Mouse (Mus musculus) CH12.LX (cell line): ENCODE data around the gene Polr3c. TPM values are rescaled to one million over a fixed set of nuclear protein-coding genes. Genes with fewer than 3 reads are reported as not detected.

ENCODE experiments used
- DNase-seq: peaks from one replicate; pipeline ENCODE4 v3.0.0-alpha.2; 2013; ENCODE audit errors: extremely low read depth
- H3K27ac ChIP-seq: 2 replicates; pipeline ENCODE4 v1.5.1; 2012; ENCODE audit warnings: low read depth, mild to moderate bottlenecking, control low read depth, moderate library complexity; ENCODE audit not compliant: insufficient read depth
- H3K27me3 ChIP-seq: replicated peaks from 2 replicates; pipeline ENCODE3; 2012; ENCODE audit warnings: inconsistent platforms
- H3K36me3 ChIP-seq, 2 experiments: replicated peaks in 1 of 2; 2 replicates each; pipeline versions ENCODE3 to v1.6.1; 2012; ENCODE audit warnings: inconsistent platforms in 1 of 2, low read length in 1 of 2, mild to moderate bottlenecking in 1 of 2, mixed read lengths in 1 of 2, moderate library complexity in 1 of 2; ENCODE audit not compliant: control insufficient read depth in 1 of 2, insufficient read depth in 1 of 2
- H3K4me1 ChIP-seq, 2 experiments: 2 replicates each; pipeline ENCODE4 v1.6.1; 2012; ENCODE audit warnings: inconsistent platforms in 1 of 2, moderate library complexity in 1 of 2; ENCODE audit not compliant: insufficient read depth in 2 of 2, control insufficient read depth in 1 of 2
- H3K4me2 ChIP-seq: 2 replicates; pipeline ENCODE4 v1.6.1; 2012; ENCODE audit warnings: low read depth, mild to moderate bottlenecking, control low read depth; ENCODE audit not compliant: poor library complexity, insufficient read depth, severe bottlenecking
- H3K4me3 ChIP-seq, 3 experiments: fragments of 150-350 bp in 1 of 3; sonication (generic) in 1 of 3; replicated peaks in 1 of 3; 2 replicates each; pipeline versions ENCODE3 to v1.5.1; 2011 to 2012; ENCODE audit warnings: low read depth in 2 of 3, low read length in 2 of 3, mild to moderate bottlenecking in 2 of 3, moderate library complexity in 2 of 3, control low read depth in 1 of 3, improper control_type of control experiment in 1 of 3, inconsistent platforms in 1 of 3, mixed read lengths in 1 of 3; ENCODE audit not compliant: poor library complexity in 1 of 3
- H3K79me2 ChIP-seq: replicated peaks from 2 replicates; pipeline ENCODE4 v1.6.1; 2012; ENCODE audit warnings: mild to moderate bottlenecking, moderate library complexity; ENCODE audit not compliant: control insufficient read depth, poor library complexity, insufficient read depth, severe bottlenecking; ENCODE audit errors: extremely low read depth
- H3K9ac ChIP-seq: 2 replicates; pipeline ENCODE4 v1.6.1; 2012; ENCODE audit warnings: low read depth, mild to moderate bottlenecking, control low read depth, moderate library complexity; ENCODE audit not compliant: insufficient read depth
- H3K9me3 ChIP-seq: replicated peaks from 2 replicates; pipeline ENCODE3; 2012; ENCODE audit warnings: low read length, inconsistent platforms, mixed read lengths
- CHD2 ChIP-seq: IDR thresholded peaks from 2 replicates; pipeline ENCODE4 v1.6.1; 2011; ENCODE audit warnings: low read length, improper control_type of control experiment
- CTCF ChIP-seq, 2 experiments: IDR thresholded peaks in 1 of 2; conservative IDR thresholded peaks in 1 of 2; 2 replicates each; pipeline ENCODE4 v1.5.1; 2011 to 2012; ENCODE audit warnings: low read depth in 2 of 2, low read length in 2 of 2, improper control_type of control experiment in 1 of 2, inconsistent platforms in 1 of 2, mild to moderate bottlenecking in 1 of 2, moderate library complexity in 1 of 2
- ELF1 ChIP-seq: IDR thresholded peaks from 2 replicates; pipeline ENCODE4 v1.6.1; 2014; ENCODE audit warnings: low read depth, mild to moderate bottlenecking, inconsistent platforms, low read length, improper control_type of control experiment
- EP300 ChIP-seq: IDR thresholded peaks from 2 replicates; pipeline ENCODE4 v1.6.1; 2011; ENCODE audit warnings: low read length, improper control_type of control experiment
- ETS1 ChIP-seq: conservative IDR thresholded peaks from 2 replicates; pipeline ENCODE4 v1.6.1; 2012; ENCODE audit warnings: low read depth, mild to moderate bottlenecking, inconsistent platforms, low read length, improper control_type of control experiment, moderate library complexity
- GABPA ChIP-seq: IDR thresholded peaks from 2 replicates; pipeline ENCODE4 v1.6.1; 2012; ENCODE audit warnings: low read depth, low read length, improper control_type of control experiment, inconsistent platforms; ENCODE audit not compliant: insufficient replicate concordance
- HCFC1 ChIP-seq: IDR thresholded peaks from 2 replicates; pipeline ENCODE4 v1.6.1; 2012; ENCODE audit warnings: low read depth, mild to moderate bottlenecking, inconsistent platforms, low read length, improper control_type of control experiment
- JUND ChIP-seq: conservative IDR thresholded peaks from 2 replicates; pipeline ENCODE4 v1.6.1; 2011; ENCODE audit warnings: low read depth, low read length, improper control_type of control experiment
- MAFK ChIP-seq: IDR thresholded peaks from 2 replicates; pipeline ENCODE4 v1.6.1; 2011; ENCODE audit warnings: low read length, improper control_type of control experiment; ENCODE audit not compliant: insufficient replicate concordance
- MAX ChIP-seq: IDR thresholded peaks from 2 replicates; pipeline ENCODE4 v1.6.1; 2011; ENCODE audit warnings: low read length, improper control_type of control experiment
- MAZ ChIP-seq: IDR thresholded peaks from 2 replicates; pipeline ENCODE4 v1.6.1; 2012; ENCODE audit warnings: low read depth, mild to moderate bottlenecking, inconsistent platforms, low read length, improper control_type of control experiment, moderate library complexity
- MEF2A ChIP-seq: IDR thresholded peaks from 2 replicates; pipeline ENCODE4 v1.6.1; 2014; ENCODE audit warnings: low read depth, mild to moderate bottlenecking, inconsistent platforms, low read length, improper control_type of control experiment, borderline replicate concordance
- MXI1 ChIP-seq: IDR thresholded peaks from 2 replicates; pipeline ENCODE4 v1.6.1; 2011; ENCODE audit warnings: mild to moderate bottlenecking, low read depth, low read length, improper control_type of control experiment
- NELFE ChIP-seq: IDR thresholded peaks from 2 replicates; pipeline ENCODE4 v1.6.1; 2011; ENCODE audit warnings: low read depth, low read length, improper control_type of control experiment
- NRF1 ChIP-seq: IDR thresholded peaks from 2 replicates; pipeline ENCODE4 v1.6.1; 2014; ENCODE audit warnings: low read depth, mild to moderate bottlenecking, inconsistent platforms, low read length, improper control_type of control experiment, moderate library complexity
- POLR2A ChIP-seq: IDR thresholded peaks from 2 replicates; pipeline ENCODE4 v1.6.1; 2011; ENCODE audit warnings: low read depth, mild to moderate bottlenecking, improper control_type of control experiment, low read length
- RAD21 ChIP-seq: IDR thresholded peaks from 2 replicates; pipeline ENCODE4 v1.6.1; 2011; ENCODE audit warnings: low read depth, mild to moderate bottlenecking, low read length, improper control_type of control experiment, moderate library complexity
- SIN3A ChIP-seq: IDR thresholded peaks from 2 replicates; pipeline ENCODE4 v1.6.1; 2012; ENCODE audit warnings: low read length, improper control_type of control experiment, inconsistent platforms
- TBP ChIP-seq: conservative IDR thresholded peaks from 2 replicates; pipeline ENCODE4 v1.6.1; 2011; ENCODE audit warnings: low read depth, low read length, improper control_type of control experiment
- TCF12 ChIP-seq: IDR thresholded peaks from 2 replicates; pipeline ENCODE4 v1.6.1; 2014; ENCODE audit warnings: low read depth, mild to moderate bottlenecking, inconsistent platforms, low read length, improper control_type of control experiment
- UBTF ChIP-seq: IDR thresholded peaks from 2 replicates; pipeline ENCODE4 v1.6.1; 2012; ENCODE audit warnings: low read depth, mild to moderate bottlenecking, inconsistent platforms, low read length, improper control_type of control experiment, moderate library complexity
- ZC3H11A ChIP-seq: IDR thresholded peaks from 2 replicates; pipeline ENCODE4 v1.6.1; 2012; ENCODE audit warnings: low read depth, mild to moderate bottlenecking, inconsistent platforms, low read length, improper control_type of control experiment
- ZKSCAN1 ChIP-seq: IDR thresholded peaks from 2 replicates; pipeline ENCODE4 v1.6.1; 2012; ENCODE audit warnings: low read depth, inconsistent platforms, low read length, improper control_type of control experiment, borderline replicate concordance
- ZMIZ1 ChIP-seq: IDR thresholded peaks from 2 replicates; pipeline ENCODE4 v1.6.1; 2012; ENCODE audit warnings: low read depth, mild to moderate bottlenecking, inconsistent platforms, low read length, improper control_type of control experiment
- ZNF384 ChIP-seq: IDR thresholded peaks from 2 replicates; pipeline ENCODE4 v1.6.1; 2012; ENCODE audit warnings: low read depth, low read length, improper control_type of control experiment, inconsistent platforms
- dilution Hi-C: fragments of 300-500 bp; cut with MboI; formaldehyde crosslinking; loops from 2 replicates; pipeline ENCODE4 v1.14.3; 2020; ENCODE audit warnings: low sequenced_read_pairs; ENCODE audit not compliant: extremely low pct_unique_long_range_greater_than_20kb, extremely low pct_ligation_motif_present
- in situ Hi-C: fragments of 300-500 bp; cut with MboI; formaldehyde crosslinking; loops from 3 replicates; pipeline ENCODE4 v1.14.3; 2019; ENCODE audit warnings: low sequenced_read_pairs, low pct_ligation_motif_present, low pct_unique_long_range_greater_than_20kb, mixed read lengths
- polyA plus RNA-seq: library from polyadenylated mRNA; unstranded; fragments of >175 nt; gene quantifications from 2 replicates; pipeline ENCODE4 v1.2.1, GENCODE M21; 2012; ENCODE audit warnings: low read depth; ENCODE audit not compliant: insufficient read length
- total RNA-seq, 2 experiments: library from RNA; depleted of rRNA; stranded (reverse); fragments of 300-350 nt in 1 of 2; fragments of >200 nt in 1 of 2; gene quantifications; 2 replicates each; pipeline ENCODE4 v1.2.3; 2012 to 2014

The Polr3c gene
- total and polyA plus RNA-seq, 3 experiments: 18.1 to 78.3 (median 34.5) TPM

DNA sequence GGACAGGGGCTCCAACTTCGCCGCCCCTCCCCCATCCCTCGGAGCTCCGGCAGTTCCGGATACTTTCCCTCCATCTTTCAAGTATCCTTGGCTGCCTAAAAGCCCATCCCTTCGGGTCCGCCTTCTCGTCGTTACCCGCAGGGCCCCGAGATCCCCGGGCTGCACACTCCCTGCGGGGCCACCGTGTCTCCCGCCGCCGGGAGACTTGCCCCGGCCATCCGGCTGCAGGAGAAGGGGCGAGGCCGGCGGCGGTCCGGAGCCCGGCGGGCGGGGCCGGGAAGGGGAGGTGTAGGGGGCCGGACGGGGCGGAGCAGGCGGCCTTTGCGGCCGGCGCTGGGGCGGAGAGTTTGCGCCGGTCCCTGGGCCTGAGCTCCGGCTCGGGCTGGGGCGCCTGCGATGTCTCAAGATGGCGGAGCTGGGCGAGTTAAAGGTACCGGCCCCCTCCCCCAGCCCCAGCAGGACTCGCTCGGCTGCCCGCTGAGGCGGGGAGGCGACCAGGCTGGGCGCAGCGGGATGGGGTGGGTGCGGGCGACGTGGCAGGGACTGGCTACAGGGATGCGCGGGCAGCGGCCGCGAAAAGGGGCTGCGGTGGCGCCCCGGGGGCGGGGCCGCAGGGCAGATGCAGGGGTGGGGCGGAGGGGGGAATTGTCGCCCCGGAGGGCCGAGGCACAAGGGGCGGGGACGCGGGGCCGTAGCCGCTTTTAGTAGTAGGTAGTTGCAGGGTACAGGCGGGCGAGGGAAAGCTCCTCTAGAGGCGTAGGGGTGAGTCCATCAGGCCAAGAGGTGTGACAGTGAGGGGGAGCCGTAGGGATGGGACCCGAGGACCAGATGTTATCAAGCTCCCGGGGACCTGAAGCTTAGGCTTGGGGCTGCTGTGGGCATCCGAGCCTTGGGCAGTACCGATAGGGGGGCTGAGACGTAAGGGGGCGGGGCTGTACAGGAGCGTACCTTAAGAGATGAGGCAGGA, 30.4 kb downstream of the Polr3c start:
- peak; percentile 86 for DNase-seq
- peak overlapping the region; percentile 73 for H3K27ac ChIP-seq
- H3K4me2 ChIP-seq: peak overlapping the region; percentile 60
- H3K9ac ChIP-seq: peak overlapping the region; percentile 79
- peaks cover 4% of the 10 kb centered on the region for H3K79me2 ChIP-seq
- TF ChIP-seq MXI1 (peak; percentile 62; the same call in 1 of the 2 replicates), ETS1 (no peak), CHD2 (peak; percentile 71), MAZ (0 out of 2 replicates have a peak, but pooled peaks have one; percentile 14), MEF2A (no peak; the same call in 1 of the 2 replicates), HCFC1 (peak; percentile 35), ELF1 (peak; percentile 61), TCF12 (peak; percentile 72), MAX (peak; percentile 12; the same call in 1 of the 2 replicates), NRF1 (peak; percentile 65), RAD21 (no peak), POLR2A (peak; percentile 69), SIN3A (peak; percentile 84; the same call in 1 of the 2 replicates)
- TF ChIP-seq, all 38 proteins: peak for 10
- in situ Hi-C loops (no loop called here), dilution Hi-C loops (no loop called here)
- peaks cover 18 to 33% of the 10 kb centered on the region in 2 experiments for H3K36me3 ChIP-seq
- H3K4me3 ChIP-seq: peak overlapping the region; percentile 65 to 97 (median 91)
- no peaks in the 10 kb centered on the region for H3K27me3 ChIP-seq
- peaks cover 5 to 40% of the 10 kb centered on the region in 2 experiments; a peak in 3 of 4 replicates for H3K4me1 ChIP-seq
- no peaks in the 10 kb centered on the region for H3K9me3 ChIP-seq

DNA sequence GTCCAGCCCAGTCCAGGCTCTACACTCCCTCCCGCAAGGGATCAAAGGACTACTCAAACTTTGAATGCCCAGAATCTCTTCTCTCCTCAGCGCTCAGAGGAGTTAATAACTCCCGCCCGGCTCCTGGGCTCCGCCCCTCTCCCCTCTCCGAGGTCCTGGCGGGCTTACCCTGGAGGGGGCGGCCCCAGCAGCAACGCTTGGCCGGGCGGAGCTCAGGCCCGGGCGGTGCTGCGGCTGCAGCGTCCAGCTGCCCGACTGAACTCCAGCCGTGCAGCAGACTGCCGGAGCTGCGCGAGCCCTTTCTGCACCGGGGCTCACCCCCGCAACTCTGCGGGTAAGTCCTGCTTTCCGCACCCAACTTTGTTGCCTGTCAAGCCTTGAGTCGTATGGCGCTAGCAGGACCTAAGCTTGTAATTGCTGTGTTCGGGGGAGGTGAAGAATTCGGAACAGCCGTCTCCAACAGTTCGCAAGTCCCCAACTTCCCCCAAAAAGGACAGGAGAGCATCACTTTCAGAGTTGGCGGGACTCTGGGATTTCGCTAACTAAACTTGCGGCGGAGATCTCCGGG, 31.1 kb downstream of the Polr3c start, which contains the start of gene Pias3:
Gene Pias3 (plus strand): TSS at position 187 of the 568 bp plus-strand sequence.
- Histone ChIP-seq H3K9me3 (no peaks in the 10 kb centered on the region), H3K27ac (peak within 1 kb of the TSS; percentile 73), H3K36me3 (peaks cover 10 to 25% of the 10 kb centered on the region in 2 experiments), H3K9ac (peak within 1 kb of the TSS; percentile 79), H3K27me3 (no peaks in the 10 kb centered on the region), H3K4me2 (peak within 1 kb of the TSS; percentile 88), H3K4me3 (peak within 1 kb of the TSS; percentile 65 to 97 (median 91)), H3K79me2 (peaks cover 4% of the 10 kb centered on the region)
- DNase-seq: peak; percentile 84
- in situ Hi-C loops: no loop called here
- peak; percentile 80 for TF ChIP-seq UBTF
- TF ChIP-seq NELFE: 0 out of 2 replicates have a peak, but pooled peaks have one; percentile 18
- TF ChIP-seq TCF12: peak; percentile 49
- TF ChIP-seq ZMIZ1: 0 out of 2 replicates have a peak, but pooled peaks have one; percentile 28
- peak; percentile 38; the same call in 1 of the 2 replicates for TF ChIP-seq MXI1
- TF ChIP-seq CTCF (conservative IDR thresholded peaks at IDR 0.05 in 1 of 2, IDR thresholded peaks at IDR 0.05 in 1 of 2; ENCODE audit: low read depth in 2 of 2, low read length in 2 of 2): no peak
- peak; percentile 51 for TF ChIP-seq POLR2A
- no peak for TF ChIP-seq ZC3H11A
- 0 out of 2 replicates have a peak, but pooled peaks have one; percentile 49 for TF ChIP-seq TBP
- no peak for TF ChIP-seq RAD21
- no peak for TF ChIP-seq ELF1
- no peak for TF ChIP-seq ZKSCAN1
- TF ChIP-seq GABPA: no peak
- no peak for TF ChIP-seq MAX
- no peak for TF ChIP-seq EP300
- no peak for TF ChIP-seq ZNF384
- no peak for TF ChIP-seq JUND
- no peak for TF ChIP-seq MEF2A
- no peak for TF ChIP-seq MAFK
- TF ChIP-seq, all 38 proteins: peak for 7
- H3K4me1 ChIP-seq: peaks cover 5 to 40% of the 10 kb centered on the region in 2 experiments; a peak in 3 of 4 replicates
- dilution Hi-C loops: no loop called here
